Mouse (Mus musculus) effector memory CD4-positive, alpha-beta T cell, adult 5 months (primary cell): ENCODE measurements around the gene Nxt2. TPM values are rescaled to one million over a fixed set of nuclear protein-coding genes. Genes with fewer than 3 reads are reported as not detected.

Source experiments
- polyA plus RNA-seq: library from polyadenylated mRNA; unstranded; fragments of 100-300 nt; shearing (Covaris generic); gene quantifications from one replicate; pipeline ENCODE4 v1.2.1, GENCODE M21; 2017

The Nxt2 gene
- polyA plus RNA-seq = 9.8 TPM

DNA sequence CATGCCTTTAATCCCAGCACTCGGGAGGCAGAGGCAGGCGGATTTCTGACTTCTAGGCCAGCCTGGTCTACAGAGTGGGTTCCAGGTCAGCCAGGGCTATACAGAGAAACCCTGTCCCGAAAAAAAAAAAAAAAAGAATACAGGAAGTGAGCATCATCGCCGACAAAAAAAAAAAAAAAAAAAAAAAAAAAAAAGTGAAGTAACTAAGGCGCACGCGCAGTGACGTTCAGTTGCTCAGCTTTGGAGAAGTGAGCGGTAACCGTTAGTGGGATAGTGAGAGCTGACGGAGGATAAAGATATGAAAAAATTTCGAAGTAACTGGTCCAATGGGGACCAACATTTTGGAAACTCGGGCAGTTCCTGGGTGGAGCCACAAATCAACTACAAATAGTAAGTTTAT is at the start of gene Nxt2:
Gene Nxt2, plus strand, starts transcription at position 229 of the 400 bp plus-strand sequence.

GRCm38 (mm10) chrX:142196831-142197230 is 29.7 kb upstream of the Nxt2 start, which contains the start of gene Gucy2f:
Gene Gucy2f, minus strand, starts transcription at chrX:142196931.

Other genes starting within 250 kb of the Nxt2 start
- gene Gucy2f, start 29.8 kb upstream of the Nxt2 start, polyA plus RNA-seq = not detected
- gene Kcne1l, start 79.5 kb downstream of the Nxt2 start, polyA plus RNA-seq = not detected
- gene Acsl4, start 163.8 kb downstream of the Nxt2 start, polyA plus RNA-seq = 33.3 TPM